Mouse (Mus musculus) kidney, postnatal 0 days (tissue): Measurements from ENCODE around the gene Trim30a. TPM values are rescaled to one million over a fixed set of nuclear protein-coding genes. Genes with fewer than 3 reads are reported as not detected.

Source experiments
- ATAC-seq: fragments of 200-750 bp; cut with Nextera tagmentation; replicated peaks from 2 replicates; pipeline ENCODE4 v1.8.0; 2017; ENCODE audit warnings: low read depth, moderate number of reproducible peaks, moderate TSS enrichment, moderate library complexity; ENCODE audit not compliant: low FRiP score
- DNase-seq: peaks from one replicate; pipeline ENCODE4 v3.0.0-alpha.2; 2016; ENCODE audit warnings: low spot score
- H3K27ac ChIP-seq: fragments of 300-500 bp; sonication (generic); 2 replicates; pipeline ENCODE4 v1.5.1; 2014; ENCODE audit warnings: mild to moderate bottlenecking
- H3K27me3 ChIP-seq: fragments of 300-500 bp; sonication (generic); 2 replicates; pipeline ENCODE4 v1.6.1; 2014; ENCODE audit warnings: low read length, mixed read lengths; ENCODE audit not compliant: insufficient read depth
- H3K36me3 ChIP-seq: fragments of 300-500 bp; sonication (generic); 2 replicates; pipeline ENCODE4 v1.6.1; 2014; ENCODE audit warnings: low read length, mixed read lengths; ENCODE audit not compliant: insufficient read depth
- H3K4me1 ChIP-seq: fragments of 300-500 bp; sonication (generic); replicated peaks from 2 replicates; pipeline ENCODE4 v1.6.1; 2014; ENCODE audit warnings: antibody characterized with exemption, low read length, mixed read lengths; ENCODE audit not compliant: insufficient read depth
- H3K4me2 ChIP-seq: fragments of 300-500 bp; sonication (generic); 2 replicates; pipeline ENCODE4 v1.6.1; 2014; ENCODE audit warnings: mild to moderate bottlenecking, low read length, moderate library complexity, mixed read lengths
- H3K4me3 ChIP-seq: fragments of 300-500 bp; sonication (generic); replicated peaks from 2 replicates; pipeline ENCODE4 v1.5.1; 2014; ENCODE audit warnings: low read depth, low read length
- H3K9ac ChIP-seq: fragments of 300-500 bp; sonication (generic); 2 replicates; pipeline ENCODE4 v1.6.1; 2014; ENCODE audit warnings: low read depth, low read length
- H3K9me3 ChIP-seq: fragments of 300-500 bp; sonication (generic); replicated peaks from 2 replicates; pipeline ENCODE4 v1.6.1; 2016; ENCODE audit warnings: low read length, inconsistent platforms, mixed read lengths
- CTCF ChIP-seq: IDR thresholded peaks from 2 replicates; pipeline ENCODE4 v1.5.1; 2016; ENCODE audit warnings: antibody characterized with exemption, low read depth, mild to moderate bottlenecking, moderate library complexity
- polyA plus RNA-seq: library from polyadenylated mRNA; unstranded; fragments of >200 nt; fragmentation: Nextera tagmentation; extraction: Ambion mirVana; gene quantifications from 2 replicates; pipeline ENCODE4 v1.2.1, GENCODE M21; 2015

The Trim30a gene
- polyA plus RNA-seq, 1 experiment from 2014 or later: 4.5 TPM

DNA sequence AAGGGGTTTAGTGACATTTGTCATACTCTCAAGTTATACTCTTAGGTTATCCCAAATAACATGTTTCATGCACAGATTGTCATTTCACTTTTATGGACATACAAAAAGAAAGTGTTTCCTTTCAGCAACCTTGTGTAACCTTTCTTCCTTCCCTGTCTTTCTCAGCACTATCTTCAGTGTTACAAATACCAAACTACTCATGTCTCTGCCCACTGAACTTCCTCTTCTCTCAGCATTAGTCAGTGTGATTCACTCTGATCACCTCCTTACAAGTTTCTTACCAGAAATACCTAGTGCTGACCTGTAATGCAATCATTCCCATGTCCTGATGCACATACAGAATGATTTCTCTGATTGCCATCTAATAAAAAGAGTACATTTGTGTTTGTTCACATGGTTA, 98.7 kb downstream of the Trim30a start:
- Histone ChIP-seq H3K4me3 (no peak overlapping the region), H3K4me1 (no peaks in the 10 kb centered on the region), H3K36me3 (no peaks in the 10 kb centered on the region), H3K4me2 (no peak overlapping the region), H3K9ac (no peak overlapping the region), H3K27me3 (no peaks in the 10 kb centered on the region), H3K9me3 (no peaks in the 10 kb centered on the region), H3K27ac (no peak overlapping the region)
- TF ChIP-seq CTCF: no peak
- ATAC-seq: no peak
- DNase-seq: no peak

Other genes starting within 250 kb of the Trim30a start
- 0.64 and 0.79 TPM in 2 replicates for gene Trim6, start 246.4 kb downstream of the Trim30a start, polyA plus RNA-seq
- gene Trim34a, start 220.7 kb downstream of the Trim30a start, polyA plus RNA-seq: 3.1 and 4.1 TPM in 2 replicates
- gene Trim5, start 177.1 kb downstream of the Trim30a start, polyA plus RNA-seq: 0.43 and 0.48 TPM in 2 replicates
- gene Trim12a, start 149.7 kb downstream of the Trim30a start, polyA plus RNA-seq: 8.6 and 8.8 TPM in 2 replicates
- 0.12 TPM in 1 of 2 replicates, not detected in the other for gene Trim34b, start 135.7 kb downstream of the Trim30a start, polyA plus RNA-seq
- 2.2 TPM in 2 replicates for gene Trim12c, start 111.8 kb downstream of the Trim30a start, polyA plus RNA-seq
- 0.24 and 0.25 TPM in 2 replicates for gene Trim30b, start 95.3 kb downstream of the Trim30a start, polyA plus RNA-seq
- 0.10 and 0.13 TPM in 2 replicates for gene Trim30c, start 64.4 kb downstream of the Trim30a start, polyA plus RNA-seq
- gene Trim30d, start 42.7 kb upstream of the Trim30a start, polyA plus RNA-seq: 0.78 and 1.2 TPM in 2 replicates
- gene Olfr651, start 84.9 kb upstream of the Trim30a start, polyA plus RNA-seq: not detected in 2 replicates
- gene Olfr652, start 95.7 kb upstream of the Trim30a start, polyA plus RNA-seq: not detected in 2 replicates
- not detected in 2 replicates for gene Olfr653, start 112.1 kb upstream of the Trim30a start, polyA plus RNA-seq
- not detected in 2 replicates for gene Olfr654, start 121.8 kb upstream of the Trim30a start, polyA plus RNA-seq
- gene Olfr655, start 136.6 kb upstream of the Trim30a start, polyA plus RNA-seq: not detected in 2 replicates
- not detected in 2 replicates for gene Olfr656, start 148.8 kb upstream of the Trim30a start, polyA plus RNA-seq
- not detected in 2 replicates for gene Olfr657, start 159.6 kb upstream of the Trim30a start, polyA plus RNA-seq
- gene Olfr658, start 182.1 kb upstream of the Trim30a start, polyA plus RNA-seq: 0.04 TPM in 1 of 2 replicates, not detected in the other
- not detected in 2 replicates for gene Olfr659, start 201.6 kb upstream of the Trim30a start, polyA plus RNA-seq
- gene Olfr661, start 221.3 kb upstream of the Trim30a start, polyA plus RNA-seq: not detected in 2 replicates